8 mouse cellular contexts compared by ENCODE assay signal in the genomic region with DNA sequence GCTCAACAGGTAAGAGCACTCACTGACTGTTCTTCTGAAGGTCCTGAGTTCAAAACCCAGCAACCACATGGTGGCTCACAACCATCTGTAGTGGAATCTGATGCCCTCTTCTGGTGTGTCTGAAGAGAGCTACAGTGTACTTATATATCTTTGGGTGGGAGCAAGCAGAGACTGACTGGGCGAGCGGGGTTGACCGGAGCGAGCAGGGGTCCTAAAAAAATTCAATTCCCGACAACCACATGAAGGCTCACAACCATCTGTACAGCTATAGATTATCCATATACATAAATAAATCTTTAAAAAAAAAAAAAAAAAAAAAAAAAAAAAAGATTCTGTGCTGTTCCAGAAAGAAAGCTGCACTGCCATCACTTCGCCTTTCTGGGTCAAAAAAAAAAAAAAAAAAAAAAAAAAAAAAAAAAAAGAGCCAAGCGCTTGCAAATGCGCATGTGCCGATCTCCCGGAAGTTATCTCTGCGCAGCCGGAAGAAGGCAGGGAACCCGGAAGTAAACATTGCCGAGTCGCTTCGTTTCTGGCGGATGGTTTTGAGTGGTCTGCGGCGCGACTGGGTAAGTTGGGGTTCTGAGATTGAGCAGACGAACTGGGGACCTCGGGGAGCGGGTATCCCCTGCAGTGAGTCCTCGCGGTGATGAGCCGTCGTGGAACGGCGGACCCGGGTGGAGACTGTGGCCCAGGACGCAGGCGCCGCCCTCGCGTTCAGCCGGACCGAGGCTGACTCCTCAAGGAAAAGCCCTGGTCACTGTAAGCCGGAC. TPM values are rescaled to one million over a fixed set of nuclear protein-coding genes. Genes with fewer than 3 reads are reported as not detected.
A peak's percentile ranks its signal among the peaks of the same experiment; 100 is the strongest.
DNase-seq lines count a peak whose midpoint lies in the region; ATAC-seq and TF ChIP-seq lines count a peak whose summit lies in the region.

A gene (plus strand): TSS at position 491 of the 770 bp plus-strand sequence.

- H3K4me3 ChIP-seq in embryonic facial prominence, embryonic 11.5 days (ENCODE audit: low read depth, low read length), result peak within 1 kb of the TSS; percentile 80
- H3K4me3 ChIP-seq in limb, embryonic 14.5 days (replicated peaks; ENCODE audit: low read length), result peak within 1 kb of the TSS; percentile 90
- H3K4me3 ChIP-seq in midbrain, embryonic 16.5 days (ENCODE audit: low read depth, low read length), result peak within 1 kb of the TSS; percentile 73

- peak; percentile 88 for DNase-seq in A20 (ENCODE audit: low read depth, low spot score)
- peak; percentile 74 for DNase-seq in adrenal gland, postnatal 25 days
- DNase-seq in embryonic facial prominence, embryonic 11.5 days (ENCODE audit: low spot score), result peak; percentile 85
- DNase-seq in heart, adult 11 months, result peak; percentile 97
- peak; percentile 56 for DNase-seq in kidney, adult 11 months
- peak; percentile 88 for DNase-seq in limb, embryonic 14.5 days (ENCODE audit: low spot score)
- DNase-seq in spleen, postnatal 10 days (ENCODE audit: low spot score in 2 of 2), result peak; percentile 76 to 83

- H3K27me3 ChIP-seq in embryonic facial prominence, embryonic 11.5 days (ENCODE audit: control insufficient read depth, insufficient read depth, low read length), result no peaks in the 10 kb centered on the region
- no peaks in the 10 kb centered on the region for H3K27me3 ChIP-seq in limb, embryonic 14.5 days (ENCODE audit: control insufficient read depth, insufficient read depth, low read length)
- H3K27me3 ChIP-seq in midbrain, embryonic 16.5 days (ENCODE audit: control insufficient read depth, insufficient read depth, low read depth, low read length), result no peaks in the 10 kb centered on the region

- no peaks in the 10 kb centered on the region for H3K4me1 ChIP-seq in embryonic facial prominence, embryonic 11.5 days (ENCODE audit: control insufficient read depth, insufficient read depth, low read length)
- peaks cover 8% of the 10 kb centered on the region; the same call in 1 of the 2 replicates for H3K4me1 ChIP-seq in limb, embryonic 14.5 days (ENCODE audit: control insufficient read depth, insufficient read depth, low read length)
- H3K4me1 ChIP-seq in midbrain, embryonic 16.5 days (ENCODE audit: control insufficient read depth, insufficient read depth, low read length), result peaks cover 7% of the 10 kb centered on the region

- H3K4me2 ChIP-seq in embryonic facial prominence, embryonic 11.5 days (ENCODE audit: low read depth, low read length), result peak within 1 kb of the TSS; percentile 62
- peak within 1 kb of the TSS; percentile 59 for H3K4me2 ChIP-seq in limb, embryonic 14.5 days (replicated peaks; ENCODE audit: low read depth, low read length, severe bottlenecking)
- H3K4me2 ChIP-seq in midbrain, embryonic 16.5 days (ENCODE audit: low read length), result peak within 1 kb of the TSS; percentile 76

- H3K36me3 ChIP-seq in embryonic facial prominence, embryonic 11.5 days (replicated peaks; ENCODE audit: control insufficient read depth, insufficient read depth, low read depth, low read length), result no peaks in the 10 kb centered on the region
- peaks cover 13% of the 10 kb centered on the region; the same call in 1 of the 2 replicates for H3K36me3 ChIP-seq in limb, embryonic 14.5 days (ENCODE audit: control insufficient read depth, insufficient read depth, low read length)
- peaks cover 4% of the 10 kb centered on the region; the same call in 1 of the 2 replicates for H3K36me3 ChIP-seq in midbrain, embryonic 16.5 days (ENCODE audit: control insufficient read depth, insufficient read depth, low read length)

- ATAC-seq in embryonic facial prominence, embryonic 11.5 days (replicated peaks; ENCODE audit: insufficient number of reproducible peaks, low FRiP score, low TSS enrichment, low read depth), result peak; percentile 86
- peak; percentile 88 for ATAC-seq in limb, embryonic 14.5 days (ENCODE audit: low FRiP score, low read depth)
- peak; percentile 94 for ATAC-seq in midbrain, embryonic 16.5 days

- no peak within 1 kb of the TSS for H3K27ac ChIP-seq in embryonic facial prominence, embryonic 11.5 days (replicated peaks; ENCODE audit: low read depth, low read length)
- H3K27ac ChIP-seq in limb, embryonic 14.5 days (replicated peaks; ENCODE audit: low read depth, low read length), result no peak within 1 kb of the TSS
- H3K27ac ChIP-seq in midbrain, embryonic 16.5 days (ENCODE audit: low read length), result peak within 1 kb of the TSS; percentile 25

- H3K9ac ChIP-seq in embryonic facial prominence, embryonic 11.5 days (replicated peaks; ENCODE audit: low read length), result peak within 1 kb of the TSS; percentile 76
- peak within 1 kb of the TSS; percentile 77 for H3K9ac ChIP-seq in limb, embryonic 14.5 days (ENCODE audit: low read depth, low read length, severe bottlenecking)
- H3K9ac ChIP-seq in midbrain, embryonic 16.5 days (ENCODE audit: low read depth, low read length), result peak within 1 kb of the TSS; percentile 70

- H3K9me3 ChIP-seq in embryonic facial prominence, embryonic 11.5 days (replicated peaks; ENCODE audit: control insufficient read depth, low read length), result no peaks in the 10 kb centered on the region
- H3K9me3 ChIP-seq in limb, embryonic 14.5 days (ENCODE audit: control insufficient read depth, low read length), result no peaks in the 10 kb centered on the region
- no peaks in the 10 kb centered on the region for H3K9me3 ChIP-seq in midbrain, embryonic 16.5 days (replicated peaks; ENCODE audit: control insufficient read depth, low read length, poor library complexity, severe bottlenecking)

- no peak for TF ChIP-seq POLR2A in limb, embryonic 14.5 days (IDR thresholded peaks at IDR 0.05; ENCODE audit: borderline replicate concordance, extremely low read depth, insufficient read depth, insufficient read length)

- 8% methylated on average over 38 of the region's 38 CpGs for WGBS in embryonic facial prominence, embryonic 11.5 days
- 8% methylated on average over 38 of the region's 38 CpGs for WGBS in limb, embryonic 14.5 days
- WGBS in midbrain, embryonic 16.5 days, result 8% methylated on average over 38 of the region's 38 CpGs

RNA-seq across cellular contexts. Expression of the gene that starts here (rescaled TPM):
- 41.8 and 48.1 TPM in 2 replicates for total RNA-seq in adrenal gland, postnatal 25 days (2021)
- polyA plus RNA-seq in embryonic facial prominence, embryonic 11.5 days (2014; fragmentation: Nextera tagmentation; extraction: Ambion mirVana), result 62.2 and 68.5 TPM in 2 replicates
- 8.2 and 15.5 TPM in 2 replicates for polyA plus RNA-seq in limb, embryonic 14.5 days (2012; rRNA removed)
- polyA plus RNA-seq in limb, embryonic 14.5 days (2014; fragmentation: Nextera tagmentation; extraction: Ambion mirVana), result 48.2 and 52.1 TPM in 2 replicates
- polyA plus RNA-seq in midbrain, embryonic 16.5 days (2015; fragmentation: Nextera tagmentation; extraction: Ambion mirVana), result 62.6 and 65.3 TPM in 2 replicates
